Mouse (Mus musculus) heart, embryonic 16.5 days (tissue): Measurements from ENCODE around the gene Stfa3. TPM values are rescaled to one million over a fixed set of nuclear protein-coding genes. Genes with fewer than 3 reads are reported as not detected.

Experiments used
- ATAC-seq: fragments of 200-750 bp; cut with Nextera tagmentation; replicated peaks from 2 replicates; pipeline ENCODE4 v1.8.0; 2017; ENCODE audit warnings: moderate number of reproducible peaks; ENCODE audit not compliant: insufficient read depth, low FRiP score; ENCODE audit errors: extremely low read depth
- H3K27ac ChIP-seq: fragments of 300-500 bp; sonication (generic); 2 replicates; pipeline ENCODE4 v1.5.1; 2014; ENCODE audit warnings: mild to moderate bottlenecking, low read length, control low read depth, moderate library complexity
- H3K27me3 ChIP-seq: fragments of 300-500 bp; sonication (generic); 2 replicates; pipeline ENCODE4 v1.6.1; 2014; ENCODE audit warnings: low read length, mixed read lengths; ENCODE audit not compliant: control insufficient read depth, insufficient read depth
- H3K36me3 ChIP-seq: fragments of 300-500 bp; sonication (generic); 2 replicates; pipeline ENCODE4 v1.6.1; 2014; ENCODE audit not compliant: control insufficient read depth, insufficient read depth
- H3K4me1 ChIP-seq: fragments of 300-500 bp; sonication (generic); 2 replicates; pipeline ENCODE4 v1.6.1; 2014; ENCODE audit warnings: low read length, mixed read lengths; ENCODE audit not compliant: control insufficient read depth, insufficient read depth
- H3K4me2 ChIP-seq: fragments of 300-500 bp; sonication (generic); 2 replicates; pipeline ENCODE4 v1.6.1; 2014; ENCODE audit warnings: low read depth, mild to moderate bottlenecking, control low read depth, low read length
- H3K4me3 ChIP-seq: fragments of 300-500 bp; sonication (generic); 2 replicates; pipeline ENCODE4 v1.5.1; 2014; ENCODE audit warnings: mild to moderate bottlenecking, control low read depth, low read length
- H3K9ac ChIP-seq: fragments of 300-500 bp; sonication (generic); 2 replicates; pipeline ENCODE4 v1.6.1; 2014; ENCODE audit warnings: low read length, control low read depth
- H3K9me3 ChIP-seq: fragments of 300-500 bp; sonication (generic); replicated peaks from 2 replicates; pipeline ENCODE4 v1.6.1; 2016; ENCODE audit warnings: low read length; ENCODE audit not compliant: control insufficient read depth
- WGBS: fragments of 180-500 bp; shearing (Covaris S2); extraction: QIAGEN DNeasy Blood & Tissue Kit; methylation state at CpG from one replicate; pipeline ENCODE4 v1.1.7; 2014; 5-methylcytosine and 5-hydroxymethylcytosine counted together
- polyA plus RNA-seq: library from polyadenylated mRNA; unstranded; fragments of >200 nt; fragmentation: Nextera tagmentation; extraction: Ambion mirVana; gene quantifications from 2 replicates; pipeline ENCODE4 v1.2.1, GENCODE M21; 2015

The Stfa3 gene
- polyA plus RNA-seq, result 0.57 and 1.4 TPM in 2 replicates

- 73% methylated on average over 4 of the region's 4 CpGs for WGBS
- H3K27ac ChIP-seq, result no peak within 1 kb of the TSS
- no peak within 1 kb of the TSS for H3K4me2 ChIP-seq
- H3K9ac ChIP-seq, result no peak within 1 kb of the TSS
- H3K36me3 ChIP-seq, result no peaks in the 10 kb centered on the region
- H3K4me1 ChIP-seq, result no peaks in the 10 kb centered on the region
- no peaks in the 10 kb centered on the region for H3K9me3 ChIP-seq
- no peak for ATAC-seq
- no peaks in the 10 kb centered on the region for H3K27me3 ChIP-seq
- no peak within 1 kb of the TSS for H3K4me3 ChIP-seq
These were observed at the start of gene Stfa3 for GRCm38 (mm10) chr16:36455342-36455802. Stfa3 (minus strand) TSS chr16:36455392.

GRCm38 (mm10) chr16:36502286-36502685, 47.1 kb upstream of the Stfa3 start:
- Histone ChIP-seq H3K4me3 (no peak overlapping the region), H3K9ac (no peak overlapping the region), H3K27ac (no peak overlapping the region), H3K4me1 (no peaks in the 10 kb centered on the region), H3K27me3 (no peaks in the 10 kb centered on the region), H3K36me3 (no peaks in the 10 kb centered on the region), H3K4me2 (no peak overlapping the region), H3K9me3 (no peaks in the 10 kb centered on the region)
- 66% methylated on average over 2 of the region's 2 CpGs for WGBS
- ATAC-seq, result no peak

- H3K4me3 ChIP-seq, result no peak overlapping the region
- WGBS, result 76% methylated on average over 1 of the region's 1 CpGs
- no peaks in the 10 kb centered on the region for H3K27me3 ChIP-seq
- ATAC-seq, result no peak
- H3K36me3 ChIP-seq, result no peaks in the 10 kb centered on the region
- H3K4me2 ChIP-seq, result no peak overlapping the region
- no peaks in the 10 kb centered on the region for H3K9me3 ChIP-seq
- H3K4me1 ChIP-seq, result no peaks in the 10 kb centered on the region
- no peak overlapping the region for H3K27ac ChIP-seq
- no peak overlapping the region for H3K9ac ChIP-seq
These were observed 37.2 kb upstream of the Stfa3 start for GRCm38 (mm10) chr16:36492420-36492819.

- no peaks in the 10 kb centered on the region for H3K9me3 ChIP-seq
- no peaks in the 10 kb centered on the region for H3K4me1 ChIP-seq
- H3K4me2 ChIP-seq, result no peak overlapping the region
- H3K27me3 ChIP-seq, result no peaks in the 10 kb centered on the region
- 63% methylated on average over 9 of the region's 9 CpGs for WGBS
- H3K4me3 ChIP-seq, result no peak overlapping the region
- no peaks in the 10 kb centered on the region for H3K36me3 ChIP-seq
- no peak overlapping the region for H3K9ac ChIP-seq
- no peak overlapping the region for H3K27ac ChIP-seq
- peak; percentile 45; the same call in 1 of the 2 replicates for ATAC-seq
These were observed 21.7 kb upstream of the Stfa3 start for GRCm38 (mm10) chr16:36476866-36477265.

- no peak overlapping the region for H3K9ac ChIP-seq
- H3K4me3 ChIP-seq, result no peak overlapping the region
- H3K4me2 ChIP-seq, result no peak overlapping the region
- no peak for ATAC-seq
- no peaks in the 10 kb centered on the region for H3K36me3 ChIP-seq
- H3K9me3 ChIP-seq, result no peaks in the 10 kb centered on the region
- WGBS, result 88% methylated on average over 3 of the region's 3 CpGs
- no peaks in the 10 kb centered on the region for H3K27me3 ChIP-seq
- no peaks in the 10 kb centered on the region for H3K4me1 ChIP-seq
- no peak overlapping the region for H3K27ac ChIP-seq
These were observed 20.3 kb upstream of the Stfa3 start for GRCm38 (mm10) chr16:36475530-36475929.

- H3K4me1 ChIP-seq, result no peaks in the 10 kb centered on the region
- H3K27me3 ChIP-seq, result no peaks in the 10 kb centered on the region
- no peak overlapping the region for H3K9ac ChIP-seq
- no peak for ATAC-seq
- no peaks in the 10 kb centered on the region for H3K9me3 ChIP-seq
- 62% methylated on average over 2 of the region's 2 CpGs for WGBS
- no peak overlapping the region for H3K27ac ChIP-seq
- no peak overlapping the region for H3K4me2 ChIP-seq
- H3K36me3 ChIP-seq, result no peaks in the 10 kb centered on the region
- H3K4me3 ChIP-seq, result no peak overlapping the region
These were observed 19.7 kb upstream of the Stfa3 start for GRCm38 (mm10) chr16:36474849-36475248.

GRCm38 (mm10) chr16:36473217-36474216, 18.3 kb upstream of the Stfa3 start:
- Histone ChIP-seq H3K9me3 (0 out of 2 replicates have a peak, but pooled peaks cover 3% of the 10 kb centered on the region), H3K4me1 (no peaks in the 10 kb centered on the region), H3K4me3 (no peak overlapping the region), H3K4me2 (no peak overlapping the region), H3K27ac (no peak overlapping the region), H3K27me3 (no peaks in the 10 kb centered on the region), H3K9ac (no peak overlapping the region), H3K36me3 (no peaks in the 10 kb centered on the region)
- WGBS, result 45% methylated on average over 17 of the region's 17 CpGs
- no peak for ATAC-seq

GRCm38 (mm10) chr16:36471066-36471633, 16.0 kb upstream of the Stfa3 start:
- H3K27me3 ChIP-seq, result no peaks in the 10 kb centered on the region
- no peak overlapping the region for H3K9ac ChIP-seq
- 0 out of 2 replicates have a peak, but pooled peaks cover 3% of the 10 kb centered on the region for H3K9me3 ChIP-seq
- H3K4me2 ChIP-seq, result no peak overlapping the region
- H3K27ac ChIP-seq, result no peak overlapping the region
- ATAC-seq, result no peak
- no peaks in the 10 kb centered on the region for H3K4me1 ChIP-seq
- WGBS, result 60% methylated on average over 13 of the region's 13 CpGs
- H3K4me3 ChIP-seq, result no peak overlapping the region
- H3K36me3 ChIP-seq, result no peaks in the 10 kb centered on the region

GRCm38 (mm10) chr16:36469955-36470478, 14.8 kb upstream of the Stfa3 start:
- H3K4me1 ChIP-seq, result no peaks in the 10 kb centered on the region
- H3K4me3 ChIP-seq, result no peak overlapping the region
- WGBS, result 9% methylated on average over 2 of the region's 2 CpGs
- no peaks in the 10 kb centered on the region for H3K36me3 ChIP-seq
- H3K4me2 ChIP-seq, result no peak overlapping the region
- no peak overlapping the region for H3K27ac ChIP-seq
- 0 out of 2 replicates have a peak, but pooled peaks cover 3% of the 10 kb centered on the region for H3K9me3 ChIP-seq
- no peak overlapping the region for H3K9ac ChIP-seq
- no peak for ATAC-seq
- H3K27me3 ChIP-seq, result no peaks in the 10 kb centered on the region
